ENCODE assay signal across 17 mouse cellular contexts in genomic region chr2:58289759-58290431, GRCm38 (mm10).
DNase-seq lines count a peak whose midpoint lies in the region; ATAC-seq and TF ChIP-seq lines count a peak whose summit lies in the region.
"Had no signal": no experiment of that assay in that cellular context is flagged by ENCODE, and none has a peak within 500 bp of the region (broad histone marks: within the 10 kb centered on the region; RNA-seq: fewer than 3 reads in every experiment).

No protein-coding gene starts in this region.

- no peak for TF ChIP-seq POLR2A in olfactory bulb, adult 2 months (IDR thresholded peaks at IDR 0.05; ENCODE audit: insufficient read depth, low read depth, low read length)
- no peak for TF ChIP-seq POLR2A in thymus, adult 2 months (IDR thresholded peaks at IDR 0.05; ENCODE audit: control insufficient read depth, extremely low read depth, insufficient read depth, low read length, poor library complexity)

- no peak overlapping the region for H3K4me3 ChIP-seq in hindbrain, embryonic 11.5 days (ENCODE audit: low read depth, low read length)
- no peak overlapping the region for H3K4me3 ChIP-seq in hindbrain, embryonic 12.5 days
- no peak overlapping the region for H3K4me3 ChIP-seq in embryonic facial prominence, embryonic 12.5 days
- H3K4me3 ChIP-seq in olfactory bulb, adult 2 months (ENCODE audit: insufficient read depth, low read depth, low read length), result no peak overlapping the region
- H3K4me3 ChIP-seq in thymus, adult 2 months (ENCODE audit: control insufficient read depth, insufficient read depth, low read length), result no peak overlapping the region
- H3K4me3 ChIP-seq: left cerebral cortex, adult 2 months; myocyte had no signal

- H3K4me2 ChIP-seq in hindbrain, embryonic 11.5 days (replicated peaks; ENCODE audit: low read depth, low read length), result no peak overlapping the region
- H3K4me2 ChIP-seq in hindbrain, embryonic 12.5 days (replicated peaks), result no peak overlapping the region
- no peak overlapping the region for H3K4me2 ChIP-seq in embryonic facial prominence, embryonic 12.5 days (replicated peaks)

- H3K9me3 ChIP-seq in hindbrain, embryonic 11.5 days (ENCODE audit: control insufficient read depth, low read length), result no peaks in the 10 kb centered on the region
- H3K9me3 ChIP-seq in hindbrain, embryonic 12.5 days (replicated peaks), result no peaks in the 10 kb centered on the region
- H3K9me3 ChIP-seq in embryonic facial prominence, embryonic 12.5 days, result no peaks in the 10 kb centered on the region

- 31% methylated on average over 9 of the region's 9 CpGs for WGBS in hindbrain, embryonic 11.5 days
- 26% methylated on average over 9 of the region's 9 CpGs for WGBS in hindbrain, embryonic 12.5 days
- 46% methylated on average over 9 of the region's 9 CpGs for WGBS in embryonic facial prominence, embryonic 12.5 days
- WGBS in olfactory bulb, adult 2 months, result 35% methylated on average over 9 of the region's 9 CpGs
- 46% methylated on average over 9 of the region's 9 CpGs for WGBS in thymus, adult 2 months

- H3K9ac ChIP-seq in hindbrain, embryonic 11.5 days (ENCODE audit: low read depth, low read length), result no peak overlapping the region
- H3K9ac ChIP-seq in hindbrain, embryonic 12.5 days, result no peak overlapping the region
- no peak overlapping the region for H3K9ac ChIP-seq in embryonic facial prominence, embryonic 12.5 days
- H3K9ac ChIP-seq: liver, embryonic 14.5 days had no signal

- no peak for TF ChIP-seq CTCF in olfactory bulb, adult 2 months (IDR thresholded peaks at IDR 0.05; ENCODE audit: insufficient read depth, low read depth, low read length)
- no peak for TF ChIP-seq CTCF in thymus, adult 2 months (IDR thresholded peaks at IDR 0.05; ENCODE audit: borderline replicate concordance, control insufficient read depth, extremely low read depth, insufficient read depth, low read length, poor library complexity)

- H3K27me3 ChIP-seq in hindbrain, embryonic 11.5 days (ENCODE audit: control insufficient read depth, insufficient read depth, low read length), result no peaks in the 10 kb centered on the region
- no peaks in the 10 kb centered on the region for H3K27me3 ChIP-seq in hindbrain, embryonic 12.5 days
- H3K27me3 ChIP-seq in embryonic facial prominence, embryonic 12.5 days, result no peaks in the 10 kb centered on the region
- H3K27me3 ChIP-seq in thymus, adult 2 months (ENCODE audit: control insufficient read depth, insufficient read depth, low read length), result no peaks in the 10 kb centered on the region

- H3K27ac ChIP-seq in hindbrain, embryonic 11.5 days (ENCODE audit: low read depth, low read length), result no peak overlapping the region
- H3K27ac ChIP-seq in hindbrain, embryonic 12.5 days, result no peak overlapping the region
- H3K27ac ChIP-seq in embryonic facial prominence, embryonic 12.5 days, result 0 out of 2 replicates have a peak overlapping the region, but pooled peaks have one; percentile 30
- peak overlapping the region; percentile 31; the same call in 1 of the 2 replicates for H3K27ac ChIP-seq in olfactory bulb, adult 2 months (ENCODE audit: insufficient read depth, low read depth, low read length)
- no peak overlapping the region for H3K27ac ChIP-seq in thymus, adult 2 months (ENCODE audit: control insufficient read depth, insufficient read depth, low read length)
- H3K27ac ChIP-seq: left cerebral cortex, adult 2 months; liver, embryonic 14.5 days had no signal

- no peaks in the 10 kb centered on the region for H3K36me3 ChIP-seq in hindbrain, embryonic 11.5 days (ENCODE audit: control insufficient read depth, insufficient read depth, low read length)
- H3K36me3 ChIP-seq in hindbrain, embryonic 12.5 days, result no peaks in the 10 kb centered on the region
- H3K36me3 ChIP-seq in embryonic facial prominence, embryonic 12.5 days, result no peaks in the 10 kb centered on the region
- H3K36me3 ChIP-seq in thymus, adult 2 months (ENCODE audit: control insufficient read depth, insufficient read depth, low read length), result no peaks in the 10 kb centered on the region

- peak; percentile 14 for DNase-seq in embryo, embryonic 11 days
- DNase-seq in embryo, embryonic 10 days (ENCODE audit: low spot score), result no peak
- DNase-seq in hindbrain, embryonic 11.5 days (ENCODE audit: low spot score), result peak; percentile 16
- no peak for DNase-seq in thymus, adult 2 months
- DNase-seq in cerebellum, adult 9-10 months, result no peak
- DNase-seq: adrenal gland, postnatal 25 days; cerebellum, adult 11-12 months; heart, adult 18-20 months; kidney, postnatal 36 days; lung, postnatal 4 days; thymus, postnatal 14 days had no signal

- no peaks in the 10 kb centered on the region for H3K4me1 ChIP-seq in hindbrain, embryonic 11.5 days (replicated peaks; ENCODE audit: control insufficient read depth, insufficient read depth, low read length)
- peaks cover 5% of the 10 kb centered on the region; the same call in 1 of the 2 replicates for H3K4me1 ChIP-seq in hindbrain, embryonic 12.5 days
- H3K4me1 ChIP-seq in embryonic facial prominence, embryonic 12.5 days, result 0 out of 2 replicates have a peak, but pooled peaks cover 3% of the 10 kb centered on the region
- peaks cover 4% of the 10 kb centered on the region; the same call in 1 of the 2 replicates for H3K4me1 ChIP-seq in olfactory bulb, adult 2 months (ENCODE audit: control insufficient read depth, insufficient read depth, low read length)
- no peaks in the 10 kb centered on the region for H3K4me1 ChIP-seq in thymus, adult 2 months (replicated peaks; ENCODE audit: control insufficient read depth, insufficient read depth, low read length)

- ATAC-seq in hindbrain, embryonic 11.5 days (ENCODE audit: low FRiP score), result no peak
- no peak for ATAC-seq in hindbrain, embryonic 12.5 days (ENCODE audit: low FRiP score)
- ATAC-seq in embryonic facial prominence, embryonic 12.5 days (ENCODE audit: insufficient number of reproducible peaks, insufficient read depth, low FRiP score, low TSS enrichment), result no peak

Comparison
In these comparisons a context has a peak if more than half of its experiments do, and no peak if none do; other contexts are left out.
1. DNase-seq: peak in embryo, embryonic 11 days (single experiment) and hindbrain, embryonic 11.5 days (single experiment); none in embryo, embryonic 10 days (single experiment), thymus, adult 2 months (single experiment) and cerebellum, adult 9-10 months (single experiment).
2. H3K27ac ChIP-seq: peak in embryonic facial prominence, embryonic 12.5 days (single experiment) and olfactory bulb, adult 2 months (single experiment); none in hindbrain, embryonic 11.5 days (single experiment), hindbrain, embryonic 12.5 days (single experiment) and thymus, adult 2 months (single experiment).